Mouse (Mus musculus) limb, embryonic 14.5 days (tissue): ENCODE results near the gene Nup210l. TPM values are rescaled to one million over a fixed set of nuclear protein-coding genes. Genes with fewer than 3 reads are reported as not detected.

Source experiments
- ATAC-seq: fragments of 200-750 bp; cut with Nextera tagmentation; 2 replicates; pipeline ENCODE4 v1.8.0; 2017; ENCODE audit warnings: low read depth, moderate number of reproducible peaks, moderate TSS enrichment; ENCODE audit not compliant: low FRiP score
- DNase-seq: peaks from one replicate; pipeline ENCODE4 v3.0.0-alpha.2; 2015; ENCODE audit warnings: low spot score
- H3K27ac ChIP-seq: fragments of 300-500 bp; sonication (generic); replicated peaks from 2 replicates; pipeline ENCODE4 v1.5.1; 2014; ENCODE audit warnings: low read depth, mild to moderate bottlenecking, low read length, moderate library complexity, mixed read lengths
- H3K27me3 ChIP-seq: fragments of 300-500 bp; sonication (generic); 2 replicates; pipeline ENCODE4 v1.6.1; 2014; ENCODE audit warnings: low read length, mixed read lengths; ENCODE audit not compliant: control insufficient read depth, insufficient read depth
- H3K36me3 ChIP-seq: fragments of 300-500 bp; sonication (generic); 2 replicates; pipeline ENCODE4 v1.6.1; 2014; ENCODE audit warnings: mild to moderate bottlenecking, low read length, moderate library complexity, mixed read lengths; ENCODE audit not compliant: control insufficient read depth, insufficient read depth
- H3K4me1 ChIP-seq: fragments of 300-500 bp; sonication (generic); 2 replicates; pipeline ENCODE4 v1.6.1; 2014; ENCODE audit warnings: antibody characterized with exemption, low read length, mixed read lengths; ENCODE audit not compliant: control insufficient read depth, insufficient read depth
- H3K4me2 ChIP-seq: fragments of 300-500 bp; sonication (generic); replicated peaks from 2 replicates; pipeline ENCODE4 v1.6.1; 2014; ENCODE audit warnings: low read depth, mild to moderate bottlenecking, low read length, moderate library complexity; ENCODE audit not compliant: severe bottlenecking
- H3K4me3 ChIP-seq: fragments of 300-500 bp; sonication (generic); replicated peaks from 2 replicates; pipeline ENCODE4 v1.5.1; 2014; ENCODE audit warnings: low read length
- H3K9ac ChIP-seq: fragments of 300-500 bp; sonication (generic); 2 replicates; pipeline ENCODE4 v1.6.1; 2014; ENCODE audit warnings: mild to moderate bottlenecking, low read depth, low read length, moderate library complexity; ENCODE audit not compliant: severe bottlenecking
- H3K9me3 ChIP-seq: fragments of 300-500 bp; sonication (generic); 2 replicates; pipeline ENCODE4 v1.6.1; 2016; ENCODE audit warnings: low read length; ENCODE audit not compliant: control insufficient read depth
- POLR2A ChIP-seq: fragments of 200-500 bp; IDR thresholded peaks from 2 replicates; pipeline ENCODE4 v1.8.0; 2012; ENCODE audit warnings: inconsistent platforms, mild to moderate bottlenecking, moderate library complexity, borderline replicate concordance; ENCODE audit not compliant: insufficient read depth, insufficient read length; ENCODE audit errors: extremely low read depth
- WGBS: fragments of 180-500 bp; shearing (Covaris S2); extraction: QIAGEN DNeasy Blood & Tissue Kit; methylation state at CpG from one replicate; pipeline ENCODE4 v1.1.7; 2014; 5-methylcytosine and 5-hydroxymethylcytosine counted together
- polyA plus RNA-seq, 2 experiments: library from polyadenylated mRNA; depleted of rRNA in 1 of 2; stranded (reverse) in 1 of 2; unstranded in 1 of 2; fragments of >200 nt; fragmentation: Nextera tagmentation in 1 of 2; extraction: Ambion mirVana in 1 of 2; gene quantifications; 2 replicates each; pipeline versions ENCODE4 v1.2.1 to v1.2.3; 2012 to 2014

The Nup210l gene
- polyA plus RNA-seq, 2 experiments: 0.30 to 2.5 TPM

- H3K9me3 ChIP-seq: no peaks in the 10 kb centered on the region
- H3K4me1 ChIP-seq: peaks cover 37% of the 10 kb centered on the region
- peak overlapping the region; percentile 97 for H3K27ac ChIP-seq
- H3K27me3 ChIP-seq: no peaks in the 10 kb centered on the region
- peak overlapping the region; percentile 82 for H3K9ac ChIP-seq
- DNase-seq: peak; percentile 86
- peaks cover 11% of the 10 kb centered on the region; the same call in 1 of the 2 replicates for H3K36me3 ChIP-seq
- ATAC-seq: peak; percentile 45
- WGBS: under 1% methylated on average over 48 of the region's 53 CpGs
- peak overlapping the region; percentile 79 for H3K4me3 ChIP-seq
- 0 out of 2 replicates have a peak, but pooled peaks have one; percentile 12 for TF ChIP-seq POLR2A
- H3K4me2 ChIP-seq: peak overlapping the region; percentile 71
Observed at GRCm38 (mm10) chr3:90079763-90080497, 24.0 kb upstream of the Nup210l start.

- Histone ChIP-seq H3K9me3 (no peaks in the 10 kb centered on the region), H3K9ac (peak overlapping the region; percentile 82), H3K27ac (peak overlapping the region; percentile 97), H3K36me3 (peaks cover 11% of the 10 kb centered on the region; the same call in 1 of the 2 replicates), H3K4me1 (peaks cover 39% of the 10 kb centered on the region), H3K4me2 (peak overlapping the region; percentile 71), H3K27me3 (no peaks in the 10 kb centered on the region), H3K4me3 (peak overlapping the region; percentile 79)
- under 1% methylated on average over 6 of the region's 6 CpGs for WGBS
- no peak for ATAC-seq
- DNase-seq: no peak
- TF ChIP-seq POLR2A: 0 out of 2 replicates have a peak, but pooled peaks have one; percentile 2
Observed at GRCm38 (mm10) chr3:90080498-90080863, 23.5 kb upstream of the Nup210l start.

GRCm38 (mm10) chr3:90081365-90082240 lies 22.3 kb upstream of the Nup210l start:
- Histone ChIP-seq H3K27ac (no peak overlapping the region), H3K9ac (peak overlapping the region; percentile 21; the same call in 1 of the 2 replicates), H3K27me3 (no peaks in the 10 kb centered on the region), H3K4me1 (peaks cover 39% of the 10 kb centered on the region), H3K4me2 (peak overlapping the region; percentile 71), H3K4me3 (peak overlapping the region; percentile 79), H3K36me3 (peaks cover 21% of the 10 kb centered on the region), H3K9me3 (no peaks in the 10 kb centered on the region)
- WGBS: 83% methylated on average over 5 of the region's 5 CpGs
- ATAC-seq (no peak), DNase-seq (no peak)
- TF ChIP-seq POLR2A: no peak

- Histone ChIP-seq H3K36me3 (peaks cover 35% of the 10 kb centered on the region), H3K27me3 (no peaks in the 10 kb centered on the region), H3K27ac (no peak overlapping the region), H3K9me3 (no peaks in the 10 kb centered on the region), H3K9ac (no peak overlapping the region), H3K4me1 (peaks cover 39% of the 10 kb centered on the region), H3K4me2 (no peak overlapping the region; the same call in 1 of the 2 replicates), H3K4me3 (no peak overlapping the region)
- no peak for TF ChIP-seq POLR2A
- DNase-seq (no peak), ATAC-seq (no peak)
- WGBS: 56% methylated on average over 5 of the region's 5 CpGs
Observed at GRCm38 (mm10) chr3:90083034-90083433, 20.9 kb upstream of the Nup210l start.

GRCm38 (mm10) chr3:90083698-90084324 lies 20.1 kb upstream of the Nup210l start:
- 43% methylated on average over 3 of the region's 3 CpGs for WGBS

More at GRCm38 (mm10) chr3:90083698-90084324, 20.1 kb upstream of the Nup210l start:
- Histone ChIP-seq H3K27ac (peak overlapping the region; percentile 68), H3K4me3 (no peak overlapping the region), H3K9ac (no peak overlapping the region), H3K27me3 (no peaks in the 10 kb centered on the region), H3K36me3 (peaks cover 42% of the 10 kb centered on the region), H3K4me1 (peaks cover 36% of the 10 kb centered on the region), H3K4me2 (no peak overlapping the region; the same call in 1 of the 2 replicates), H3K9me3 (no peaks in the 10 kb centered on the region)
- ATAC-seq: no peak
- DNase-seq: no peak
- no peak for TF ChIP-seq POLR2A
